Mouse (Mus musculus) midbrain, embryonic 13.5 days (tissue): ENCODE data around the gene Fosl1. TPM values are rescaled to one million over a fixed set of nuclear protein-coding genes. Genes with fewer than 3 reads are reported as not detected.
A peak's percentile ranks its signal among the peaks of the same experiment; 100 is the strongest.
"Not testable (repeated sequence)": the region's sequence is repeated elsewhere in the genome, so short reads cannot be mapped to it uniquely, and the experiment has no call there.

Experiments used
- ATAC-seq: fragments of 200-750 bp; cut with Nextera tagmentation; 2 replicates; pipeline ENCODE4 v1.8.0; 2017; ENCODE audit warnings: mild to moderate bottlenecking, moderate TSS enrichment, moderate library complexity
- H3K27ac ChIP-seq: fragments of 300-500 bp; sonication (generic); 2 replicates; pipeline ENCODE4 v1.5.1; 2015; ENCODE audit warnings: inconsistent platforms, mild to moderate bottlenecking, moderate library complexity
- H3K27me3 ChIP-seq: fragments of 300-500 bp; sonication (generic); 2 replicates; pipeline ENCODE4 v1.6.1; 2015; ENCODE audit warnings: mild to moderate bottlenecking, inconsistent platforms
- H3K36me3 ChIP-seq: fragments of 300-500 bp; sonication (generic); 2 replicates; pipeline ENCODE4 v1.6.1; 2015; ENCODE audit warnings: mild to moderate bottlenecking, inconsistent platforms
- H3K4me1 ChIP-seq: fragments of 300-500 bp; sonication (generic); replicated peaks from 2 replicates; pipeline ENCODE4 v1.6.1; 2015; ENCODE audit warnings: inconsistent platforms
- H3K4me2 ChIP-seq: fragments of 300-500 bp; sonication (generic); replicated peaks from 2 replicates; pipeline ENCODE4 v1.6.1; 2015; ENCODE audit warnings: moderate library complexity, mild to moderate bottlenecking, inconsistent platforms
- H3K4me3 ChIP-seq: fragments of 300-500 bp; sonication (generic); replicated peaks from 2 replicates; pipeline ENCODE4 v1.5.1; 2015; ENCODE audit warnings: mild to moderate bottlenecking, inconsistent platforms
- H3K9ac ChIP-seq: fragments of 300-500 bp; sonication (generic); replicated peaks from 2 replicates; pipeline ENCODE4 v1.6.1; 2015; ENCODE audit warnings: mild to moderate bottlenecking, inconsistent platforms
- H3K9me3 ChIP-seq: fragments of 300-500 bp; sonication (generic); 2 replicates; pipeline ENCODE4 v1.6.1; 2016; ENCODE audit warnings: mild to moderate bottlenecking, inconsistent platforms
- WGBS: fragments of 180-500 bp; shearing (Covaris S2); methylation state at CpG from one replicate; pipeline ENCODE4 v1.1.7; 2015; 5-methylcytosine and 5-hydroxymethylcytosine counted together
- polyA plus RNA-seq: library from polyadenylated mRNA; unstranded; fragments of >200 nt; fragmentation: Nextera tagmentation; extraction: Ambion mirVana; gene quantifications from 2 replicates; pipeline ENCODE4 v1.2.1, GENCODE M21; 2015

Gene Fosl1
- not detected in 2 replicates for polyA plus RNA-seq

- WGBS, result under 1% methylated on average over 70 of the region's 70 CpGs
- peaks cover 18% of the 10 kb centered on the region for H3K4me1 ChIP-seq
These were observed at the start of gene Fosl1 for GRCm38 (mm10) chr19:5447515-5448353. TSS of gene Fosl1 (plus strand) at chr19:5447547.

GRCm38 (mm10) chr19:5401073-5401472 is 46.3 kb upstream of the Fosl1 start:
- H3K9me3 ChIP-seq, ATAC-seq: not testable (repeated sequence)
- WGBS, result 75% methylated on average over 4 of the region's 4 CpGs

More at GRCm38 (mm10) chr19:5447515-5448353, at the start of gene Fosl1:
- ATAC-seq, result peak; percentile 72
- H3K4me2 ChIP-seq, result peak within 1 kb of the TSS; percentile 84
- peaks cover 76% of the 10 kb centered on the region for H3K27me3 ChIP-seq
- H3K4me3 ChIP-seq, result peak within 1 kb of the TSS; percentile 43
- no peaks in the 10 kb centered on the region for H3K36me3 ChIP-seq
- no peaks in the 10 kb centered on the region for H3K9me3 ChIP-seq
- H3K27ac ChIP-seq, result no peak within 1 kb of the TSS
- H3K9ac ChIP-seq, result peak within 1 kb of the TSS; percentile 51

GRCm38 (mm10) chr19:5402293-5402692 is 45.1 kb upstream of the Fosl1 start, which contains the start of gene Tsga10ip:
TSS of gene Tsga10ip (minus strand) at chr19:5402526.
- Histone ChIP-seq H3K27ac (no peak within 1 kb of the TSS), H3K4me3 (no peak within 1 kb of the TSS), H3K4me2 (no peak within 1 kb of the TSS), H3K9me3 (no peaks in the 10 kb centered on the region), H3K36me3 (no peaks in the 10 kb centered on the region), H3K9ac (no peak within 1 kb of the TSS), H3K27me3 (no peaks in the 10 kb centered on the region), H3K4me1 (peaks cover 10% of the 10 kb centered on the region)
- WGBS, result 77% methylated on average over 8 of the region's 8 CpGs
- ATAC-seq, result no peak

More at GRCm38 (mm10) chr19:5401073-5401472, 46.3 kb upstream of the Fosl1 start:
- not testable (repeated sequence) for H3K4me1 ChIP-seq, H3K4me3 ChIP-seq, H3K4me2 ChIP-seq, H3K36me3 ChIP-seq, H3K27me3 ChIP-seq, H3K27ac ChIP-seq, H3K9ac ChIP-seq

- H3K4me1 ChIP-seq, result peaks cover 21% of the 10 kb centered on the region
- H3K4me3 ChIP-seq, result peak overlapping the region; percentile 38
- no peaks in the 10 kb centered on the region for H3K36me3 ChIP-seq
- WGBS, result 31% methylated on average over 7 of the region's 7 CpGs
- peak overlapping the region; percentile 58 for H3K4me2 ChIP-seq
- peak overlapping the region; percentile 65 for H3K27ac ChIP-seq
- peak overlapping the region; percentile 58 for H3K9ac ChIP-seq
- H3K9me3 ChIP-seq, result no peaks in the 10 kb centered on the region
- no peaks in the 10 kb centered on the region for H3K27me3 ChIP-seq
- ATAC-seq, result no peak
These were observed 41.4 kb upstream of the Fosl1 start for GRCm38 (mm10) chr19:5405924-5406323.

- peak overlapping the region; percentile 62 for H3K4me3 ChIP-seq
- peak overlapping the region; percentile 77 for H3K9ac ChIP-seq
- not testable (repeated sequence) for H3K9me3 ChIP-seq, H3K36me3 ChIP-seq, H3K27me3 ChIP-seq
- peak overlapping the region; percentile 81 for H3K4me2 ChIP-seq
- ATAC-seq, result peak; percentile 90
- 21% methylated on average over 24 of the region's 25 CpGs for WGBS
- H3K4me1 ChIP-seq, result peaks cover 21% of the 10 kb centered on the region
- H3K27ac ChIP-seq, result peak overlapping the region; percentile 88
These were observed 40.7 kb upstream of the Fosl1 start for GRCm38 (mm10) chr19:5406531-5407126.

- Histone ChIP-seq H3K9me3 (no peaks in the 10 kb centered on the region), H3K4me2 (peak overlapping the region; percentile 81), H3K4me1 (peaks cover 21% of the 10 kb centered on the region), H3K27me3 (no peaks in the 10 kb centered on the region), H3K27ac (peak overlapping the region; percentile 88), H3K36me3 (no peaks in the 10 kb centered on the region), H3K9ac (peak overlapping the region; percentile 77), H3K4me3 (peak overlapping the region; percentile 62)
- peak; percentile 41 for ATAC-seq
- 15% methylated on average over 7 of the region's 7 CpGs for whole genome bisulfite sequencing
These were observed 40.2 kb upstream of the Fosl1 start for GRCm38 (mm10) chr19:5407133-5407532.

GRCm38 (mm10) chr19:5408057-5409001 is 39.0 kb upstream of the Fosl1 start:
- no peaks in the 10 kb centered on the region for H3K27me3 ChIP-seq
- no peak overlapping the region for H3K27ac ChIP-seq
- no peak for ATAC-seq
- no peaks in the 10 kb centered on the region for H3K9me3 ChIP-seq
- H3K36me3 ChIP-seq, result no peaks in the 10 kb centered on the region
- H3K4me3 ChIP-seq, result peak overlapping the region; percentile 62; the same call in 1 of the 2 replicates
- H3K9ac ChIP-seq, result no peak overlapping the region
- H3K4me1 ChIP-seq, result peaks cover 21% of the 10 kb centered on the region
- peak overlapping the region; percentile 81 for H3K4me2 ChIP-seq
- WGBS, result 92% methylated on average over 13 of the region's 13 CpGs

- H3K36me3 ChIP-seq, result no peaks in the 10 kb centered on the region
- H3K27ac ChIP-seq, result no peak overlapping the region
- 82% methylated on average over 5 of the region's 5 CpGs for WGBS
- no peaks in the 10 kb centered on the region for H3K27me3 ChIP-seq
- H3K9ac ChIP-seq, result no peak overlapping the region
- H3K4me2 ChIP-seq, result no peak overlapping the region
- peaks cover 21% of the 10 kb centered on the region for H3K4me1 ChIP-seq
- no peak for ATAC-seq
- no peak overlapping the region for H3K4me3 ChIP-seq
- no peaks in the 10 kb centered on the region for H3K9me3 ChIP-seq
These were observed 38.3 kb upstream of the Fosl1 start for GRCm38 (mm10) chr19:5409068-5409467.

- Histone ChIP-seq H3K4me2 (no peak overlapping the region), H3K9ac (no peak overlapping the region), H3K36me3 (no peaks in the 10 kb centered on the region), H3K9me3 (no peaks in the 10 kb centered on the region), H3K27me3 (no peaks in the 10 kb centered on the region), H3K27ac (no peak overlapping the region), H3K4me3 (no peak overlapping the region), H3K4me1 (peaks cover 20% of the 10 kb centered on the region)
- WGBS, result 93% methylated on average over 5 of the region's 5 CpGs
- no peak for ATAC-seq
These were observed 36.7 kb upstream of the Fosl1 start for GRCm38 (mm10) chr19:5410641-5411040.

- no peak for ATAC-seq
- peaks cover 14% of the 10 kb centered on the region for H3K4me1 ChIP-seq
- no peaks in the 10 kb centered on the region for H3K36me3 ChIP-seq
- no peak overlapping the region for H3K27ac ChIP-seq
- WGBS, result 68% methylated on average over 5 of the region's 5 CpGs
- no peak overlapping the region for H3K4me3 ChIP-seq
- no peaks in the 10 kb centered on the region for H3K9me3 ChIP-seq
- no peak overlapping the region for H3K4me2 ChIP-seq
- H3K9ac ChIP-seq, result no peak overlapping the region
- no peaks in the 10 kb centered on the region for H3K27me3 ChIP-seq
These were observed 35.4 kb upstream of the Fosl1 start for GRCm38 (mm10) chr19:5411961-5412360.

- no peaks in the 10 kb centered on the region for H3K27me3 ChIP-seq
- no peak overlapping the region for H3K4me3 ChIP-seq
- H3K4me2 ChIP-seq, result no peak overlapping the region
- H3K9ac ChIP-seq, result no peak overlapping the region
- no peak overlapping the region for H3K27ac ChIP-seq
- 0 out of 2 replicates have a peak, but pooled peaks cover 4% of the 10 kb centered on the region for H3K36me3 ChIP-seq
- no peaks in the 10 kb centered on the region for H3K4me1 ChIP-seq
- H3K9me3 ChIP-seq, result no peaks in the 10 kb centered on the region
- no peak for ATAC-seq
- WGBS, result 80% methylated on average over 4 of the region's 4 CpGs
These were observed 33.5 kb upstream of the Fosl1 start for GRCm38 (mm10) chr19:5413840-5414239.
